Mouse (Mus musculus) brain, embryonic 18.5 days (tissue): ENCODE measurements at regions not wholly inside any gene's neighbourhood (a gene's known extent, or its start where the extent isn't known, plus 50 kb on each side); places are given as distances from the start of the nearest gene placed in this dataset.
"Not testable (repeated sequence)": the region's sequence is repeated elsewhere in the genome, so short reads cannot be mapped to it uniquely, and the experiment has no call there.

Experiments
- DNase-seq: peaks from one replicate; pipeline ENCODE4 v3.0.0-alpha.2; 2012; ENCODE audit warnings: low read depth, low spot score

DNA sequence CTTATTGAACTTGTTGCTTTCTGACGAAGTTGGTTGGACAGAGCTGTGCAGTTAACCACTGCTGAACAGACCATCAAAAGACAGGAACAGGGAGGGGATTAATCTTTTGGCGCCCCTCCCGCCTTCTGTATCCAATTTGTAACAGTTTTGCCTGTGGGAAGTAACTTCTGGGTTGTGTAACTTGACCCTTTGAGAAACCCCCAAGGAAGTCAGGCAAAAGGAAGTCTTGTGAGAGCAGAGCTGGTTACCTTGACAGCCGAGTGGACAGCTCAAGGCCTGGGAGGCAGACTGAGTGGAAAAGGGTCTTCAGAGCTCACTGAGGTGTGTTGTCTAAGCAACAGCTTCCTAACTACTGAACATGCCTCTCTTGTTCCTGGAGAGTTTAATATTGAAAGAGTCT lies 75.8 kb upstream of the Hao2 start:
- DNase-seq: no peak

DNA sequence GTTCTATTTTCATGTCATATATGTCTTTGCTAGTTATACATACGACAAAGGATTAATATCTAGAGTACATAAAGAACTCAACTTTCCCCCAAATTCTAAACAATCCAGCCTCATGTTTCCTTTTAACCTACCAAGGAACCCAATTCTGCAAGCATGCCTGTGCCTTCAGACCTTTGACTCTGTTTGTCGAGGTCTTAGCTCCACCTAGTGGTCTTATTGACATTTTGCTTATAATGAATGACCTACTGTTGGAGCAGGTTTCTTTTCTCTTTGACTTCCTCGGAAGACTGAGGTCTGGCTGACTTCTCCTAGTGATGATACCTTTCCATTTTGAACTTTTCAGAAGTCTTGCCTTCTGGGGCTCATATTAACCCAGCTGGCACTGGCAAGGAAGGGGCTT lies 82.7 kb upstream of the Hao2 start:
- peak; percentile 14 for DNase-seq

DNA sequence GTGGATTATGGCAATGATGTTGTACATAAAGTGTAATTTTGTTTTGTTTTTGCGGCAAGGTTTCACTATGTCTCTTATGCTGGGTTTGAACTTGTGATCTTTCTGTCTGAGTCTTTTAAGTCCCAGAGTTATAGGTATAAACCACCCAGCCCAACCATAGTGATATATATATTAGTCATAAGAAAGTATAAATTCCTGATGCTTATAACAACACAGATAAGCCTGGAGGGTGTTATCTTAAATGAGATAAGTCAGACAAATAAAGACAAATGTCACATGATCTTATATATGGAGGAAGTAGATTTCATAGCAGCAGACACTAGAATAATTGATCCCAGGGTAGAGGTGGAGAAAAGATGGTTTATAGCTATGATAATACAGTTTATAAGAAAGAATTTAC lies 89.7 kb upstream of the Hao2 start:
- no peak for DNase-seq

DNA sequence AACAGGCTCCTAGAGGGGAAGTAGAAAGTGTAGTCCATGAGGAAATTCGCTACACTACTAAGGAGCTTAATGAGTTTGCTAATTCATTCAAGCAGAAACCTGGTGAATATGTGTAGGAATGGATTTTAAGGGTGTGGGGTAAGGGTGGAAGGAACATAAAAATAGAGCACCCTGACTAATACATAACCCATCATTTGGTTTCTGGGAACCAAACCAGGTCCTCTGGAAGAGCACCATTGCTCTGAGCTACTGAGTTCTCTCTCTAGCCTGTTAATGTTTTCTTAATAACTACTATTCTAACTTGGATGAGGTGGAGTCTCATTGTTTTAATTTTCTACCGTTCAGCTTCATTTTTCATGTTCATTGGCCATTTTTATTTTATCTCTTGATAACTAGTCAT lies 94.2 kb upstream of the Hao2 start:
- not testable (repeated sequence) for DNase-seq

DNA sequence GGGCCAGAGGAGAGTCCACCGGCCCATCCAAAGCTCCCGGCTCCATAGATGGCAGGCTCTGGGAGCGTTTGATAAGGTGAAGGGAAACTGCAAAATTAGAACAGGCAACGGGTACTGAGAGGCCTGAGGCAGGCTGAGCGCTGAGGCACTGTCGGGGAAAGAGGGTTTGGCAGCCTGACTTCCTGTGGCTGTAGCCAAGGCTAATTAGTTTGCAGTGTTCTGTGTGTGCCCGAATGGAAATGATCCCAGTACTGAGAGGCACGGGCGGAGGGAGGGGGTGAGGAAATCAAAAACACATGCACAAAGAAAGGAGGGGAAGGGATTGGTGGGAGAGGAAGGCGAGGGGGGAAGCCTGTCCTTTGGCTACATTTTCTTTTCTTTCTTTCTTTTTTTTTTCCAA lies 97.8 kb upstream of the Hao2 start:
- peak; percentile 56 for DNase-seq

DNA sequence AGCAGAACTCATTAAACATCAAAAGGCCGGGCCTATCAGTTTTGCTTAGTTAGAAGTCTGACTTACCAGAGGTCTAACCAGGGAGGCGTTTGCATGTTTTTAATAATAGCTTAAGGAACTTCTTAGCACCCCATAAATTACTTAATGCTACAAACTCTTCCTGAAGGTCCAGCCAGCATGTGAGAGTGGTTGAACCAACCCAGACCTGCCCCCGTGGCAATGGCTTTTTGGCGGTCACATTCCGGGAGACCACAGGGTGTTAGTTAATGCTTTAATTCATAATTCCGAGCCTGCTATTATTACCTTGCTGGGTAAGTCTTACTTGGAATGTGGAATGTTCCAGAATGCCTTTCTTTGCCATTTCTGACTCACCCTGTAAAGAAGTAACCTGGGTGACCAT lies 98.2 kb upstream of the Hao2 start:
- no peak for DNase-seq

DNA sequence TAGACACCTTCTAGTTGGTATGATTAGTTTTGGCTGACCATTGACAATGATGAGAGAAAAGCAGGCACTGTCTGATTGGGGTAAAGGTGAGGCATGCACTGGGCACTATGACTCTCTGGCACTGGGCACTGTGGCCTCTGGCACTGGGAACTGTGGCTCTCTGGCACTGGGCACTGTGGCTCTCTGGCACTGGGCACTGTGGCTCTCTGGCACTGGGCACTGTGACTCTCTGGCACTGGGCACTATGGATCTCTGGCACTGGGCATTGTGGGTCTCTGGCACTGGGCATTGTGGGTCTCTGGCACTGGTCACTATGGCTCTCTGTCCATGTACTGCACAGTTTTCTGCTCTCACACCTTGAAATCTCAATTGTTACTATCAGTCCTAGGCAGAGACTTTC lies 101.0 kb upstream of the Hao2 start:
- no peak for DNase-seq

DNA sequence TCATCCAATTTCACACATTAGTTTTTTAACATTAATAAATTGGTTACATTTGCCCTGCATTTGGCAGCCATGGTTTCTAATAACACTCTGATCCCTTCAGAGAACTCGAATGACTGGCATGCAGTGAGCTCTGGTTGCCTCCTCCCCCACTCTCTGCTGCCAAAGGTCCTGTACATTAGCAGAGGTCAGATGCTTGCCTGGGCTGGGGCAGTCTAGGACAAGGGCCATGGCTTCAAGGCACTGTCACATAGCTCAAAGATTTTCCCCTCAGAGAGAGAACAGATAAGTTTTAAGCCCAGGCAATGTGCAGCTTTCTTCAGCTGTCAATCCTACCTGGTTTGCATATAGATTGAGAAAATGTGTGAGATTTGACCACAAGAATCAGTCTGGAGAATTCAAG lies 110.2 kb upstream of the Wars2 start:
- no peak for DNase-seq

DNA sequence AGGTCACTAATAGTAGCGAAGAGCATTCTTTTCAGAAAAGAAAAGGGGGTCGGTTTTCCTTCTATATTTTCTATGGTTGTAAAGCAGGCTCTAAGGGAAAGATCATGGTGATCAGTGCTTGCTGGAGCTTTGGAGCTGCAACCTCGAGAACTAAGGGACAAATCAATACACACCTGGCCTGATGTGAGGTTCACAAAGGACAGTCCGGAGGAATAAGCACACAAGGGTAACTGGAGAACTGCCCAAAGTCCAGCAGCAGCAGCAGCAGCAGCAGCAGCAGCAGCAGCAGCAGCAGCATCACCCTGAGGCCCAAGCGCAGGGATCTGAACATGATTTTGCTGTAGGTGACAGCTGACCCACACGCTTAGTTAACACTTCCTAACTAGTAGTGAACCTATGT lies 94.7 kb upstream of the Wars2 start:
- DNase-seq: no peak

DNA sequence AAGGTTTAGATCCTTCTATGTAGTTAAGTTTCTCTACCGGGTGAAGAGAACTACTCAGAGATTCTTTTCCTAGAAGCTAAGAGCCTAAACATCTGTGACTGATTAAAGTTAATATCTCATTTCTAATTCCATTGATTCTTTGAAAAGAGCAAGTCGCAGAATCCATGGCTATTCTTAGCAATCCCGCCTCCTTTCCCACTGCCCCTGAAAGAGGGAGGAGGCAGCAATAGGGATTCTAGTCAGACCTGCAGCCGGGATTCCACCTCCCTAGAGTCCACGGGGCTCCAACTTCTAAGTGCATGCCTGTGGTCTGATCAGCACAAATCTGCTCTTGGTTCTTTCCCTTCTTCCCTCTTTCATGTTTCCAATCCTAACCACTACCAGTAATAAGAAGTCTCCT lies 93.7 kb upstream of the Wars2 start:
- DNase-seq: no peak

DNA sequence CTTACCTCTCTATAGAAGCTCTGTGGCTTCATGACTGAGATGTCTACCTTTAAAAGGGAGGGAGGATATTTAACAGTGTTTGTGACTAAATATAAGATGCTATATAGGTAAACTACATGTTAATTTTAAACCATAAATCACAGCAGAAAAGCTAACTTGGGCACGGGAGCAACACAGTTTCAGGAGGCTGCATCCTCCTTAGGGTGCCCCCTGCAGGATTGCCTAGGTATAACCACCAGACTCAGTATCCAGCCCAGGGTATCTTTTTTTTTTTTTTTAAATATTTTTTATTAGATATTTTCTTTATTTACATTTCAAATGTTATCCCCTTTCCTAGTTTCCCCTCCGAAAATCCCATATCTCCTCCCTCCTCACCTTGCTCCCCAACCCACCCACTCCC lies 91.6 kb upstream of the Wars2 start:
- no peak for DNase-seq

DNA sequence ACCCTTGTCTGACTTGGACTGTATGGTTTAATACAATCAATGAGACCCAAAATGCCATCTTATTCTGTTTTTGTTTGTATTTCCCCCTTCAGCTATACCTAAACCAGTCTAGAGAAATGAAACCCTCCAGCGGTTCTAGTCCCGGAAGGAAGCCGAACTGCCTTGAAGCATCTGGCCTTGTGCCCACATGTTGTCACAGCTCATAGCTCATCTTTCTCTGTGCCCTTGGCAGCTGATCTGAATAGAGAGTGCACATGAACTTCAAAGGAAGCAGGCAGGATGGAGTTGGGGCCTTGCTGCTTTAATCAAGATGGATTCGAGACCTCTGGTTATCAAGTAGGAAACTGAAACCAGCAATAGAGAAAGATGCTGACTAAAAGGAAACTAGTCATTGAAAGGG lies 88.7 kb upstream of the Wars2 start:
- no peak for DNase-seq

DNA sequence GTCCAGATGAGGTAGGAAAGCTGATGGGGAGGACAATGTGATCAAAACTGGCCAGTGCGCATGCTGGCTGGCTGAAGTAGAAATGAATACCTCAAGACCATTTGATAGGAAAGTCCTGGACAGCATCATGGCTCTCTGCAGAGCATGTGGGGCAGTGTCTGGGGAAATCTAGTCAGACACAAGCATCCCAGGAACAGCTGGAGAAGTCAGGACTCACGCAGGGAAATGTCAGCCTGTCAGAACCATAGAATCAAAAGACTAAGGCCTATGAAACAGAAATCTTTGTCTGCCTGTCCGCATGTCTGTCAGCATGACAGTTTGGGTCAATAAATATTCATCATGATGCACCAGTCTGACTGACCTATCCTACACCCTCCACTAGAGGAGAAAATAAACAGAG lies 73.7 kb upstream of the Wars2 start:
- DNase-seq: no peak
